In genomic region chr10:93072769-93073168, GRCm38 (mm10) we compare ENCODE assay signal across 26 mouse cellular contexts. TPM values are rescaled to one million over a fixed set of nuclear protein-coding genes. Genes with fewer than 3 reads are reported as not detected.
"Had no signal": no experiment of that assay in that cellular context is flagged by ENCODE, and none has a peak within 500 bp of the region (broad histone marks: within the 10 kb centered on the region; RNA-seq: fewer than 3 reads in every experiment).

No protein-coding gene starts in this region.

- H3K9ac ChIP-seq: heart, embryonic 13.5 days; heart, embryonic 15.5 days; hindbrain, embryonic 13.5 days; hindbrain, embryonic 15.5 days; kidney, embryonic 15.5 days; limb, embryonic 13.5 days; limb, embryonic 15.5 days; liver, embryonic 13.5 days; liver, embryonic 15.5 days had no signal

- H3K4me3 ChIP-seq: heart, adult 2 months; heart, embryonic 13.5 days; heart, embryonic 15.5 days; hindbrain, embryonic 13.5 days; hindbrain, embryonic 15.5 days; kidney, embryonic 15.5 days; limb, embryonic 13.5 days; limb, embryonic 15.5 days; liver, embryonic 13.5 days; liver, embryonic 15.5 days had no signal

- H3K4me2 ChIP-seq: heart, embryonic 11.5 days; heart, embryonic 13.5 days; heart, embryonic 15.5 days; hindbrain, embryonic 13.5 days; hindbrain, embryonic 15.5 days; kidney, embryonic 15.5 days; limb, embryonic 13.5 days; limb, embryonic 15.5 days; liver, embryonic 13.5 days; liver, embryonic 15.5 days had no signal

- H3K27ac ChIP-seq: heart, adult 2 months; heart, embryonic 13.5 days; heart, embryonic 15.5 days; hindbrain, embryonic 13.5 days; hindbrain, embryonic 15.5 days; hindbrain, postnatal 0 days; kidney, embryonic 15.5 days; kidney, postnatal 0 days; limb, embryonic 13.5 days; limb, embryonic 15.5 days; liver, embryonic 13.5 days; liver, embryonic 15.5 days had no signal

- ATAC-seq: hindbrain, postnatal 0 days; intestine, postnatal 0 days had no signal

- DNase-seq: gastrocnemius, postnatal 14 days; gastrocnemius, postnatal 36 days; heart, adult 2 months; heart, postnatal 14 days; heart, postnatal 36 days; kidney, adult 2 months; kidney, adult 9 months; kidney, postnatal 14 days; kidney, postnatal 36 days; layer of hippocampus, adult 9-11 months; layer of hippocampus, postnatal 36 days; left cerebral cortex, postnatal 4 days; liver, embryonic 13.5 days; lung, adult 18-20 months had no signal

- H3K9me3 ChIP-seq: heart, embryonic 13.5 days; heart, embryonic 15.5 days; hindbrain, embryonic 13.5 days; hindbrain, embryonic 15.5 days; kidney, embryonic 15.5 days; limb, embryonic 13.5 days; limb, embryonic 15.5 days; liver, embryonic 13.5 days; liver, embryonic 15.5 days had no signal

- H3K27me3 ChIP-seq: heart, embryonic 13.5 days; heart, embryonic 15.5 days; hindbrain, embryonic 13.5 days; hindbrain, embryonic 15.5 days; kidney, embryonic 15.5 days; limb, embryonic 13.5 days; limb, embryonic 15.5 days; liver, embryonic 13.5 days; liver, embryonic 15.5 days had no signal

- H3K4me1 ChIP-seq: hindbrain, embryonic 13.5 days; hindbrain, embryonic 15.5 days had no signal

- H3K36me3 ChIP-seq: heart, embryonic 13.5 days; heart, embryonic 15.5 days; hindbrain, embryonic 13.5 days; hindbrain, embryonic 15.5 days; kidney, embryonic 15.5 days; limb, embryonic 13.5 days; limb, embryonic 15.5 days; liver, embryonic 13.5 days; liver, embryonic 15.5 days had no signal

RNA-seq across cellular contexts. Expression of gene Cfap54, which starts 8.6 kb away (rescaled TPM):
- polyA plus RNA-seq: intestine, postnatal 0 days had no signal
